Mouse (Mus musculus) CH12.LX (cell line): ENCODE results near the gene Col20a1.

Experiments used
- CTCF ChIP-seq, 2 experiments: IDR thresholded peaks in 1 of 2; conservative IDR thresholded peaks in 1 of 2; 2 replicates each; pipeline ENCODE4 v1.5.1; 2011 to 2012; ENCODE audit warnings: low read depth in 2 of 2, low read length in 2 of 2, improper control_type of control experiment in 1 of 2, inconsistent platforms in 1 of 2, mild to moderate bottlenecking in 1 of 2, moderate library complexity in 1 of 2
- EP300 ChIP-seq: IDR thresholded peaks from 2 replicates; pipeline ENCODE4 v1.6.1; 2011; ENCODE audit warnings: low read length, improper control_type of control experiment
- ETS1 ChIP-seq: conservative IDR thresholded peaks from 2 replicates; pipeline ENCODE4 v1.6.1; 2012; ENCODE audit warnings: low read depth, mild to moderate bottlenecking, inconsistent platforms, low read length, improper control_type of control experiment, moderate library complexity
- KAT2A ChIP-seq: IDR thresholded peaks from 2 replicates; pipeline ENCODE4 v1.6.1; 2012; ENCODE audit warnings: low read length, improper control_type of control experiment, inconsistent platforms; ENCODE audit not compliant: insufficient replicate concordance
- MAFK ChIP-seq: IDR thresholded peaks from 2 replicates; pipeline ENCODE4 v1.6.1; 2011; ENCODE audit warnings: low read length, improper control_type of control experiment; ENCODE audit not compliant: insufficient replicate concordance
- POLR2A ChIP-seq: IDR thresholded peaks from 2 replicates; pipeline ENCODE4 v1.6.1; 2011; ENCODE audit warnings: low read depth, mild to moderate bottlenecking, improper control_type of control experiment, low read length
- POLR2AphosphoS2 ChIP-seq: IDR thresholded peaks from 2 replicates; pipeline ENCODE4 v1.6.1; 2011; ENCODE audit warnings: low read depth, low read length, improper control_type of control experiment
- RAD21 ChIP-seq: IDR thresholded peaks from 2 replicates; pipeline ENCODE4 v1.6.1; 2011; ENCODE audit warnings: low read depth, mild to moderate bottlenecking, low read length, improper control_type of control experiment, moderate library complexity
- SIN3A ChIP-seq: IDR thresholded peaks from 2 replicates; pipeline ENCODE4 v1.6.1; 2012; ENCODE audit warnings: low read length, improper control_type of control experiment, inconsistent platforms
- SMC3 ChIP-seq: IDR thresholded peaks from 2 replicates; pipeline ENCODE4 v1.6.1; 2011; ENCODE audit warnings: low read depth, low read length, improper control_type of control experiment
- TCF12 ChIP-seq: IDR thresholded peaks from 2 replicates; pipeline ENCODE4 v1.6.1; 2014; ENCODE audit warnings: low read depth, mild to moderate bottlenecking, inconsistent platforms, low read length, improper control_type of control experiment
- ZC3H11A ChIP-seq: IDR thresholded peaks from 2 replicates; pipeline ENCODE4 v1.6.1; 2012; ENCODE audit warnings: low read depth, mild to moderate bottlenecking, inconsistent platforms, low read length, improper control_type of control experiment

- TF ChIP-seq POLR2A (no peak), SIN3A (no peak), ZC3H11A (no peak), CTCF (conservative IDR thresholded peaks at IDR 0.05 in 1 of 2, IDR thresholded peaks at IDR 0.05 in 1 of 2; ENCODE audit: low read depth in 2 of 2, low read length in 2 of 2) (no peak), EP300 (no peak), MAFK (no peak), POLR2AphosphoS2 (no peak), ETS1 (no peak), TCF12 (no peak), SMC3 (no peak), RAD21 (no peak), KAT2A (no peak)
Measured at GRCm38 (mm10) chr2:181008339-181008738, 22.0 kb downstream of the Col20a1 start.
